In the genomic region with DNA sequence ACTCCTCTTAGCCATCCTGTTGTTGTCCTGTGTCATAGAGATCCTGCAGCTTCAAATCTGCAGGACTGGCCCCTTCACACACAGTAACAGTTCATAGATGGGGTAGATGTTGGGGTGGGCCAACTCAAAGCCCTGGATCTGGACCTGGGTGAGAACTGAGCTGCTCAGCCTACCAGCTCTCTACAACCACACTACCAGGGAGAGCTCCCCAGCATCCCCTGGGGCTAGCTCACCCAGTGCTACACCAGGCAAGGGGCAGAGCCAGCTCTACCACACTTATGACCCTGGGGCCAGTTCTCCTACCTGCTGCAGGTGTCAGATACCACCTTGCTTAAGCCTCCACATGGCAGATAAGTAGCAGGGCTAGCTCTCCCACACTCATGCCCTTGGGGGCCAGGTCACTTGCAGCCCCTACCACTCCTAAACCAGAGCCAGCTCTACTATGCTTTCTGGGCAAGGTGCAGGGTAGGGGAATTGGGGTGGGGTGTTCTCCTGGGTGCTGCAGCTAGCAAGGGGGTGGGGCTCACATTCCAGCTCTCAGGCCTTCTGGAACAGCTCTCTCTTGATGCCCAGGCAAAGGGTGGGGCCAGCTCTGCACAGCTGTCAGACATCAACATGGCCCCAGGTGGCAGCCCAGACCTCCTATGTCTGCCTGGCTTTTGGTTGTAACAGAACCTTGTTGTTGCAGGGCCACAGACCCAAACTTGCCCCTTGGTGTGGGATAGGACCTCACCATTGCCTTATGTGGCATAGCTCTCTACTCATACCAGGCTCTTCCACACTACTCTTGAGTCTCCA, we compare ENCODE assay signal across 19 mouse cellular contexts.
A peak's percentile ranks its signal among the peaks of the same experiment; 100 is the strongest.
DNase-seq lines count a peak whose midpoint lies in the region; ATAC-seq and TF ChIP-seq lines count a peak whose summit lies in the region.
"Had no signal": no experiment of that assay in that cellular context is flagged by ENCODE, and none has a peak within 500 bp of the region (broad histone marks: within the 10 kb centered on the region; RNA-seq: fewer than 3 reads in every experiment).

No protein-coding gene starts in this region.

- peak; percentile 46; the same call in 1 of the 2 replicates for ATAC-seq in kidney, postnatal 0 days (replicated peaks; ENCODE audit: low FRiP score, low read depth)
- ATAC-seq in lung, embryonic 16.5 days (ENCODE audit: low read depth): 0 out of 2 replicates have a peak, but pooled peaks have one; percentile 20
- ATAC-seq in intestine, embryonic 14.5 days (replicated peaks; ENCODE audit: low FRiP score, low TSS enrichment, low read depth): no peak
- ATAC-seq: forebrain, embryonic 15.5 days had no signal

- no peak overlapping the region for H3K4me3 ChIP-seq in kidney, postnatal 0 days (replicated peaks; ENCODE audit: low read depth, low read length)
- H3K4me3 ChIP-seq in lung, embryonic 16.5 days (ENCODE audit: low read length): no peak overlapping the region
- H3K4me3 ChIP-seq in intestine, embryonic 14.5 days (ENCODE audit: low read depth, low read length): no peak overlapping the region
- H3K4me3 ChIP-seq: erythroblast, embryonic 14.5 days; forebrain, embryonic 15.5 days; hindbrain, embryonic 10.5 days; layer of hippocampus, adult 2 months; liver, embryonic 15.5 days; midbrain, embryonic 12.5 days had no signal

- no peaks in the 10 kb centered on the region for H3K36me3 ChIP-seq in kidney, postnatal 0 days (ENCODE audit: insufficient read depth, low read length)
- H3K36me3 ChIP-seq in lung, embryonic 16.5 days (ENCODE audit: control insufficient read depth, insufficient read depth, low read length): no peaks in the 10 kb centered on the region
- H3K36me3 ChIP-seq in intestine, embryonic 14.5 days (ENCODE audit: control insufficient read depth, insufficient read depth, low read length): no peaks in the 10 kb centered on the region
- H3K36me3 ChIP-seq: forebrain, embryonic 15.5 days; hindbrain, embryonic 10.5 days; liver, embryonic 15.5 days; midbrain, embryonic 12.5 days had no signal

- no peak overlapping the region for H3K9ac ChIP-seq in kidney, postnatal 0 days (ENCODE audit: low read depth, low read length)
- H3K9ac ChIP-seq in lung, embryonic 16.5 days (ENCODE audit: low read length): no peak overlapping the region
- no peak overlapping the region for H3K9ac ChIP-seq in intestine, embryonic 14.5 days (ENCODE audit: low read length)
- H3K9ac ChIP-seq: forebrain, embryonic 15.5 days; liver, embryonic 15.5 days; midbrain, embryonic 12.5 days had no signal

- H3K27ac ChIP-seq in kidney, postnatal 0 days: no peak overlapping the region
- no peak overlapping the region for H3K27ac ChIP-seq in lung, embryonic 16.5 days (ENCODE audit: low read length)
- H3K27ac ChIP-seq in intestine, embryonic 14.5 days (ENCODE audit: low read depth): no peak overlapping the region
- H3K27ac ChIP-seq: forebrain, embryonic 15.5 days; hindbrain, embryonic 10.5 days; layer of hippocampus, adult 2 months; liver, embryonic 15.5 days; midbrain, embryonic 12.5 days had no signal

- TF ChIP-seq CTCF in kidney, postnatal 0 days (IDR thresholded peaks at IDR 0.05; ENCODE audit: low read depth): no peak

- intact Hi-C loops in heart, postnatal 25 days (cut with DNase I): no loop called here

- no peaks in the 10 kb centered on the region for H3K27me3 ChIP-seq in kidney, postnatal 0 days (ENCODE audit: insufficient read depth, low read length)
- H3K27me3 ChIP-seq in lung, embryonic 16.5 days (ENCODE audit: control insufficient read depth, insufficient read depth, low read depth, low read length): no peaks in the 10 kb centered on the region
- no peaks in the 10 kb centered on the region for H3K27me3 ChIP-seq in intestine, embryonic 14.5 days (replicated peaks; ENCODE audit: control insufficient read depth, insufficient read depth, low read length)
- H3K27me3 ChIP-seq: CH12.LX; forebrain, embryonic 15.5 days; liver, embryonic 15.5 days; midbrain, embryonic 12.5 days had no signal

- peak; percentile 80 for DNase-seq in heart, adult 11 months
- DNase-seq in heart, postnatal 25 days (ENCODE audit: low spot score): no peak
- DNase-seq in kidney, postnatal 0 days (ENCODE audit: low spot score): no peak
- DNase-seq in kidney, adult 18-20 months: no peak
- no peak for DNase-seq in lung, postnatal 14 days
- peak; percentile 47 for DNase-seq in intestine, embryonic 14.5 days (ENCODE audit: low spot score)
- no peak for DNase-seq in gastrocnemius, adult 18-20 months (ENCODE audit: low spot score)
- DNase-seq: adrenal gland, adult 8-10 months; cerebellum, postnatal 14 days; lung, postnatal 36 days; thymus, postnatal 4 days had no signal

- H3K4me1 ChIP-seq in kidney, postnatal 0 days (replicated peaks; ENCODE audit: insufficient read depth, low read length): no peaks in the 10 kb centered on the region
- H3K4me1 ChIP-seq in lung, embryonic 16.5 days (replicated peaks; ENCODE audit: control insufficient read depth, insufficient read depth, low read length): 0 out of 2 replicates have a peak, but pooled peaks cover 4% of the 10 kb centered on the region
- no peaks in the 10 kb centered on the region for H3K4me1 ChIP-seq in intestine, embryonic 14.5 days (replicated peaks; ENCODE audit: control insufficient read depth, insufficient read depth, low read length)
- H3K4me1 ChIP-seq: forebrain, embryonic 15.5 days; midbrain, embryonic 12.5 days had no signal

- H3K9me3 ChIP-seq in kidney, postnatal 0 days (replicated peaks; ENCODE audit: low read length): no peaks in the 10 kb centered on the region
- H3K9me3 ChIP-seq in lung, embryonic 16.5 days (ENCODE audit: control insufficient read depth, low read length): no peaks in the 10 kb centered on the region
- no peaks in the 10 kb centered on the region for H3K9me3 ChIP-seq in intestine, embryonic 14.5 days (ENCODE audit: control insufficient read depth, low read length)
- H3K9me3 ChIP-seq: forebrain, embryonic 15.5 days; hindbrain, embryonic 10.5 days; liver, embryonic 15.5 days; midbrain, embryonic 12.5 days had no signal

- no peak overlapping the region for H3K4me2 ChIP-seq in kidney, postnatal 0 days (ENCODE audit: low read length)
- no peak overlapping the region for H3K4me2 ChIP-seq in lung, embryonic 16.5 days (ENCODE audit: low read depth, low read length)
- H3K4me2 ChIP-seq in intestine, embryonic 14.5 days (ENCODE audit: low read length): no peak overlapping the region
- H3K4me2 ChIP-seq: forebrain, embryonic 15.5 days; liver, embryonic 15.5 days; midbrain, embryonic 12.5 days had no signal

Comparison
In these comparisons a context has a peak if more than half of its experiments do, and no peak if none do; other contexts are left out.
1. DNase-seq: peak in heart, adult 11 months (single experiment) and intestine, embryonic 14.5 days (single experiment); none in heart, postnatal 25 days (single experiment), kidney, postnatal 0 days (single experiment), kidney, adult 18-20 months (single experiment), lung, postnatal 14 days (single experiment) and gastrocnemius, adult 18-20 months (single experiment).